Mouse (Mus musculus) common myeloid progenitor, adult 5-6 weeks (primary cell): ENCODE results near the gene Rhobtb3. TPM values are rescaled to one million over a fixed set of nuclear protein-coding genes. Genes with fewer than 3 reads are reported as not detected.

Experiments used
- ATAC-seq: replicated peaks from 2 replicates; pipeline ENCODE4 v1.8.0; 2016; ENCODE audit warnings: low read depth, mild to moderate bottlenecking, moderate TSS enrichment, inconsistent platforms; ENCODE audit not compliant: poor library complexity, severe bottlenecking
- total RNA-seq: library from RNA; stranded (forward); fragments of 200-1000, 187-1606 nt; gene quantifications from 2 replicates; pipeline ENCODE4 v1.2.3, GENCODE M21; 2017

The Rhobtb3 gene
- total RNA-seq: 11.6 and 33.7 TPM in 2 replicates

DNA sequence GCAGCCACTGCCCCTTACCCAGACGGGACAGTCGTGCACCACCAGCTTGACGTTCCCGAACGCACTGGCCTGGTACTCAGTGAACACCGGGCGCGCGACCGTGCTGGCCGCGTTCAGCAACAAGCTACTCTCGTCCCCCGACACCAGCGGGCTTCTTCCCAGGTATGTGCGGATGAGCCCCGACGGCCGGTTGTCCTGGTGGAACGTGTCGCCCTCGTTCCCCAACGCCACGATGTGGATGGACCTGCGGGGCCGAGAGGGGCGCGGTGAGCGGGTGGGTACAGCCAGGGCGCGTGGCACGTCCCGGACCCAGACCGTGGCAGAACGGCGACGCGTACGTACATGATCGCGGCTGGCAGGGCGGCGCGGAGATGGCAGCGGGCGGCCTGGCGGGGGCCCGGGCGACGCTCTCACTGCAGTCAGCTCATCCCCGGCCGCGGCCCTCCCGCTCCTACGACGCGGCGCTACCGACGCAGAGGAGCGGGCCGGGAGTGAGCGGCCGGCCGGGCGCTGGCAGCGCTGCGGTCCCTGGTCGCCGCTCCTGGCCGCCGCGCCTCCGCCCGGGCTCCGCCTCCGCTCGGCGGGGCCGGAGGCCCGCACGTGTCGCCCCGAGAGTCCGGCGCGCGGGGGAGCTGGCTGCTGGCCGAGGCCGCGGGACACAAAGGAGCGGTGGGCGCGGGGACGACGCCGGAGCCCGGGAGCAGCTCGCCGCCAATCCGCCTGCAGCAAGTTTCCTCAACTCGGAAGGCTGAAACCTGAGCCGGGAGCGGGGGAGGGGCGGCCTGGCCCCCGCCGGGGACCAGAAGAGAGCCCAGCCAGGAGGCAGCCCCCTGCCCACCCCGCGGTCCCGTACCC, at the start of gene Rhobtb3:
Rhobtb3 (minus strand) TSS at position 737 of the 855 bp plus-strand sequence.
- ATAC-seq: peak; percentile 61

DNA sequence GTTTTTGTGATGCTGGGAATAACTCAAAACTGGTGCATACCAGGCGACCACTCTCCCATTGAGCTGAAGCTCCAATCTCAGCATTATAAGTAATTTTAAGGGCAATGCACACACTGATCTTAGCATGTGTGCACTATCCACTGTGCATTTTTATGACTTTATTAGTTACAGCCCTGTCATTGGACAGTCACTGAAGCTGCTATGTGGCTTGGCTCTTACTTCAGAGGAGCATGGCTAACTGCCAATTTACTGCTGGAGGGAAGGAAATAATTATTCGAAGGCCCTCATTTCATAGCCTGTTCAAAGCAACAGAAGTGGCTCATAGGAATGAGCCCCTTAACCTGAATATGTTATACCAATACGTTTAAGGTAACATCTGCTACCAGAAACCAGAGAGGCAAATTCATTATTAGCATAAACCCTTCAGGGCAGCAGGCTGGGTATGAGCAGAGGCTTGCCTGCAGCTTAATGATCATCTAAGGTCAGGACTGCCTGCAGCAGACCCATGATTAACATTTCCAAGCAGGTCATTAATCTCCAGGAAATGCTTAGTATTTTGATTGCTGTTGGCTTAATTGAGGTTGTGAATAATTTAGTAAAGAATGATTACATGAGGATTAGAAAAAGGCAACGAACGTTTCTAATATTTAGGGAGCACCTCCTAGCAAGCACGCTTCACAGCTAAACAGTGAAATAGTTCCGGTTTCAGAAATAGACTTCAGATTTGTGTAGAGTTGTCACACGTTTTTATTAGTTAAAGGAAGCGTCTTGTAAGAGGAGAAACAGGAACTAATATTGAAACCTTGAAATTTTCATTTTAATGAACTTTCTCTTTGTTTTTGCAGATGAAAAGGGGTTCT, 48.7 kb upstream of the Rhobtb3 start:
- peak; percentile 71 for ATAC-seq

DNA sequence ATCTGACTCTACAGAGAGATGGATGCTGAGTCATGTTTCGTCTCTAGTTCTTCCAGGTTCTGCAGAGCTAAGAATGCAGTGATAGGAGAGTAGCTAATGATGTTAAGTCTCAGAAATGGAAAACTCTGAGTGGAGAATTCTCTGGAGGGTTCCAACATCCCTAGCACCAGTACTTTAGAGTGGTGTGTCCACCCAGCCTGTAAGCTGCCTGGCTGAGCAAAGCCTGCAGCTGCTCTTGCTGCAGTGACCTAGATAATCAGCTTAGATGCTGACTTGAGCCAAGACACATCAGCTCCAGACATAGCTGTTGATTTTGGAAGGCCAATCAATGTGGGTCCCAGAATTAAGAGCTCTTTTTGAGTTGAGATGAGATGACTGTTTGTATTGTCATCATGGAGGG, 44.4 kb upstream of the Rhobtb3 start:
- ATAC-seq: no peak

DNA sequence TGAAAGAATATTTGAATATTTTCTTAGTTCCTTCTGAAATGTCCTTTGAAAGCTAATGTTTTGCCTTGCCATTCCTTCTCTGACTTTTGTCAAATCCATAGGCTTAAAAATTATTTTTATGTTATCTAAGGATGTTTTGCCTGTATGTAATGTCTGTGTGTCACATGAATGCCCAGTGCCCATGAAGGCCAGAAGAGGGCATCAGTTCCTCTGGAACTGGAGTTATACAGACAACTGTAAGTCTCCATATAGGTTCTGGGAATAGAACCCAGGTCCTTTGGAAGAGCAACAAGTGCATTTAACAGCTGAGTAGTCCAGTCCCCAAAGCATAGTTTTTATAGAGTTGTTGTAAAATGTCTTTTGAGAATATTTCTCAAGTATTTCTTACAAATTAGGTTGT, 38.2 kb upstream of the Rhobtb3 start:
- peak; percentile 54; the same call in 1 of the 2 replicates for ATAC-seq

DNA sequence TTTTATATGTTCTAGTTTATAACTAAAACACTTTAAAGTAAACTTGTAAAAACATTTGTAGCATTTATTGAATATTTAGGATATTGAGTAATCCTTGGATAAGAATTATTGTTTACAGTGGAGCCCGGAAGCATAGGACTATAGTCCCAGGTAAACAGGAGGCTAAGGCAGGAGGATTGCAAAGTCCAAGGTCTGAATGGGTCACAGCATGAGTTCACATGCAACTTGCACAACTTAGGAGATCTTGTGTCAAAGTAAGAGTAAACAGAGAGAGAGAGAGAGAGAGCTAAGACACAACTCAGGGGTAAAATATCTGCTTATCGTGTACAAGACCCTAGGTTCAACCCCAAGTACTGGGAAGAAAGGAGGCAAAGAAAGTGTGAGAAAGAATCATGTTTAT, 32.9 kb upstream of the Rhobtb3 start:
- ATAC-seq: no peak

DNA sequence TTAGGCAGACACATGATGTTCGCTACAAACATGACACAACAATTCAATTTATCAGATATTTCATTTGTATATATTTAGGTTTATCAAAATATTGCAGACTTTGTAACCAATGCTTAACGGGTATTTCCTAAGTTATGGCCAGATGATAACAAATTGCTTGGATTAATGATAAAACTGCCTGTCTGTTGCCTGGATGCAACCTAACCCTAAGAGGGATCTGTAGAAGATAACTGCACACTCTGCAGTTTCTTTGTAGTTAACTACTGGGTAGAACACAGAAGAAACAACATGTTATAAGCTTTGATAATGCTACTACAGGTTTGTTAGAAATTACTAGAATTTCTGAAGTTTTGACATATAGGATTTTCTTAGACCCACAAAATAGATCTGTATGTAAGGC, 32.5 kb upstream of the Rhobtb3 start:
- ATAC-seq: no peak

DNA sequence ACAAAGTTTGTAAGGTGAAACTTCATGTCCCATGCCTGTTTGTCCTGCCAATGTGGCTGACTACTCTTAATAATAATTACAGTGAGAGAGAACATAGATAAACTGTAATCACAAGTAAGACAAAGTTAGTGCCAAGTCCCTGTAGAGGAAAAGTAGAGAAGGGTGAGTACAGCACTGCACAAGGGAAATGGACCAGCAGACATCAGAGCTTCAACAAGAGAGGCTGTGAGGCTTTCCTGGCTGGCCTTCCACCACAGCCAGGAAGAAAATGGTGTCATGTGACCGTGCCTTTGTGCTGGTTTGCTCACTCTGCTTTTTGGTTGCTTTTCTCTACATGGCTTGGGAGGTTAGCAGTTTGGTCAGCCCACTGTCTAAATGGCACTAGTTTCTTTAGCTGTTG, 31.9 kb upstream of the Rhobtb3 start:
- no peak for ATAC-seq

DNA sequence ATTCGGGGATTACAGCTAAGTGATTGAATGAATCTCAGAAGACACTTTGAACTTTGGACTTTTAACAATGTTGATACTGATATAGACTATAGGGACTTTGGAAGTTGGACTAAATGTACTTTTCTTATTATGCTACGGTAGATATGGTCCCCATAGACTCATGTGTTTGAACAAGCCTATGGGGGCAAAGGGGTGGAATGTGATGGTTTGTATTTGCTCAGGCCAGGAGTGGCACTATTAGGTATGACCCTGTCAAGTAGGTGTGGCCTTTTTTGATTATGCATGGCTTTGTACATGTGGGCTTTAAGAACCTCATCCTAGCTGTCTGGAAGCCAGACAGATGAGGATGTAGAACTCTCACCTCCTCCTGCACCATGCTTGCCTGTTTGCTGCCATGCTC, 30.8 kb upstream of the Rhobtb3 start:
- ATAC-seq: no peak

DNA sequence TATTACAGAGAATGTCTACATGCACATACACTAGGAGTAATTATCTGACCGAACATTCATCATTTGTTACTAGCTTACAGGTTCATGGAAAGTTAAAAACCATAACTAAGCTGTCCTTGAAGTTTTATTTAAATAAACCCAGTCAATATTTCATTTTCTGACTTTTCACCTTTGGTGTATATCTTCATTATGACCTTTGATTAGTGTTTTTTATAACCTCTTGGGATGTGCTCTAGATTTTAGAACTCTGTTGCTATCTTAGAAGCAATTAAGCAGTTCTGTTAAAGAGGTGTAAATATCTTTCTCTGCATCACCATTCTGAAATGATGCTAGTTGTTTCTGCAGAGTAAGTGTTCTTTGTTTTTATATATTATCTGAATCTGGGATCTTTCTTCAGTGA, 23.1 kb upstream of the Rhobtb3 start, which contains the start of gene Spata9:
Spata9 (plus strand) TSS at position 301 of the 400 bp plus-strand sequence.
- ATAC-seq: no peak

DNA sequence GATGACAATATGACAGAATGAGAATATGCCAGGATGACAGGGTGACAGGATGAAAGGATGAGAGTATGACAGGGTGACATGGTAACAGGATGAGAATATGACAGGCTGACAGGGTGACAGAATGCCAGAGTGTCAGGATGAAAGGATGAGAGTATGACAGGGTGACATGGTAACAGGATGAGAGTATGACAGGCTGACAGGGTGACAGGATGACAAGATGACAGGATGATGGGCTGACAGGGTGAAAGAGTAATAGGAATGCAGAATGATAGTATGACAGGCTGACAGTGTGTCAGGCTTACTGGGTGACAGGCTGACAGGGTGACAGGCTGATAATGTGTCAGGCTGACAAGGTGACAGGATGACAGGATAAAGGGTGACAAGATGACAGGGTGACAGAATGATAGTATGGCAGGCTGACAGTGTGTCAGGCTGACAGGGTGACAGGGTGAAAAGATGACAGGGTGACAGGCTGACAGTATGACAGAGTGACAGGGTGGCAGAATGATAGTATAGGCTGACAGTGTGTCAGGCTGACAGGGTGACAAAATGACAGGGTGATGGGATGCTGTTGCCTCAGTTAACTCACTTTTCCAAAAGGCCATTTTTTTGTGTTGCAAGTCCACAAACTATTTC, 11.8 kb upstream of the Rhobtb3 start:
- no peak for ATAC-seq

DNA sequence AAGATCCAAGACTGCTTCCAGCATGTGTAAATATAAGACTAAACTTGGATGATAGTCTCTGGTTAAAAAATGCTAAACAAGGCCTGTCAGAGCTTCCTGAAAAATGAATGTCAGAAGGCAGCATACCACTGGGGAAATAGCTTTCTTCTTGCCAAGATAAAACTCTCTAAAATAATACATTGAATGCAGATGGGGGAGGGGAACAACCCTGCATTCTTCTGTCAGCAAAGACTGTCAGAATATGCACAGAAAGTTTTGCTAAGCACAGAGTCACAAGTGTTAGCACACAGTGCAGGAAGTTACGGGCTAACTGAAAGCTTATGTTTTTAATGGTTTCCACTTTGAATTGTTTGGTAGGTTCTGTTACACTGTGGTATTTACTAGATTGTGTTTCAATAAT, 6.6 kb upstream of the Rhobtb3 start:
- peak; percentile 54; the same call in 1 of the 2 replicates for ATAC-seq

DNA sequence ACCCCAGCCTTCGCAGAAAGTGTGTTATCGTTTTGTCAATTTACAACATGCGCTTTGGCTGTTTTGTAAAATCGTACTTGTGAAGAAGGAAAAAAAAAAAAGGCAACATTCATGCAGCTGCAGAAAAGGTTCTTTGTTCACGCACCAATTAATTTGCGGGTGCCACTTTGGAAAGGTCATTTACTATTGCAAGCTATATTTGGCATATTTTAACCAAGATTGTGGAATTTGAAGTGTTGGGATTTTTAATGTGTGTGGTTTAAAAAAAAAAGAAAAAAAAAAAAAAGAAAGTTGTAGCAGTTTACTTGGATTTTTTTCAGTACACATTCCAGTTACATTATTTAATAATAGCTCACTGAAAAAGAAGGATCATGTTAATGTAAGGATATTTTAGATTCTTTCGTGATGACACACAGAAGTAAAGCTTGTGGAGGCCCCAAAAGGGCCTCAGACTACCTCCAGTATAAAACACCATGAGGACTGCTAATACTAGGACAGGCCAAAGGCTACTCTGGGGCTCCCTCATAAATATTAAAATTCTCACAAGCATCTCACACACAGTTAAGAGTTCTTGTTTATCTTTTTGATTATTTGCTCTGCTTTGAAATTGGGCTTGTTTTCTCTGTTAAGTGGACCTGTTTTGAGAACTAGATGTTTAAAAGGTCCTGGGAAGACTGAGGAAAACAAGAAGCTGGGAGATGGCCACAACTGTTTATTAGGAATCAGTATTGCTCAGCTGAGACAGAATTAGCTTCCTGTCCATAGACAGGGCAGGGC, 507 bp upstream of the Rhobtb3 start:
- ATAC-seq: no peak

DNA sequence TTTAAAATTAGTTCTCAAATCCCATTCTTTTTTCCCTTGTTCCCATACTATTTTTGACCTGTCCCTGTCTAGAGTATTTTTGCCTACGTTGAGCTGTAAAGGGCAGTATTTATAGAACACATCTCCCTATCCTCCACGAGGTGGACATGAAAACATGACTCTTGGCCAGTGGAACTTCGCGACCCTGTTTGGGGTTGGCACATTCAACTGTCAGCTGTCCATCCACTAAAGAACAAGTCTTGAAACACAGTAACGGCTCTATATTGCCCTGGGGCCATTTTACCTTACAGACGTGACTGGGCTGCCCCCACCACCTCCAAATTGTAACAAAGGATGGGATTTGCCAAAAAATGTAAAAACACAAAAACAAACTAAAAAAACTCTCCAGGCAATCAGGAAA, 994 bp downstream of the Rhobtb3 start:
- ATAC-seq: no peak

DNA sequence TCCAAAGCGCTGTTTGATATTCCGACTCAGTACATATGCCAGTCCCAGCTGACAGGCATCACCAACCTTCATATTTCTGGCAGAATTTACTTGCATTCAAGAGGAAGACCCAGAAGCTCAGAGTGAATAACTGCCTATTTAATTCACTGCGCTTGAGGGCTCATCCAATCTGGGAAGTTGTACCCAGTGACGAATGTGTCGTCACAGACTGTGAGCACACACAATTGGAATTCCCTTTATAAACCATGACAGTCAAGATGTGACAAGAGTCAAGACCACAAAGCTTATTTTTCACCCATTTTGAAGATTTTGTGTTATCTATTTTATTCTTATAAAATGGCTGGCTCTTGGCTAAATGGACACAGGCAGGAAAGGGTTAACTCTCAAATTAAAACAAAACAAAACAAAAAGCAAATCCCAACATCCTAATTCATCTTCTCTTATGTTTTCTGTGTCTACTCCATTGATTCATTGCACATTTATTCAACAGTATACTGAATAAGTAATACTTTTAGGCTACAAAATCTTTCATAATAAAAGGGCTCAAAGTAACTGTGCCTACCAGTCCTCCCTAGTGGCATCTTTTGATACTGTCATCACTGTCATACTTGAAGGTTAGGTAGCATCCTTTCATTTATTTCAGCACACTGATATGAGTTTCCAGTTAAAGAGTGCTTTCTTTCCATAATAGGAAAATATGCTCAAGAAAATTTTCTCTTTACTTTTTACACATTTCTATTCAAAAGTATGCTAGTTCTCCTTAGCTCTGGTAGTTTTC, 2.0 kb downstream of the Rhobtb3 start:
- no peak for ATAC-seq

DNA sequence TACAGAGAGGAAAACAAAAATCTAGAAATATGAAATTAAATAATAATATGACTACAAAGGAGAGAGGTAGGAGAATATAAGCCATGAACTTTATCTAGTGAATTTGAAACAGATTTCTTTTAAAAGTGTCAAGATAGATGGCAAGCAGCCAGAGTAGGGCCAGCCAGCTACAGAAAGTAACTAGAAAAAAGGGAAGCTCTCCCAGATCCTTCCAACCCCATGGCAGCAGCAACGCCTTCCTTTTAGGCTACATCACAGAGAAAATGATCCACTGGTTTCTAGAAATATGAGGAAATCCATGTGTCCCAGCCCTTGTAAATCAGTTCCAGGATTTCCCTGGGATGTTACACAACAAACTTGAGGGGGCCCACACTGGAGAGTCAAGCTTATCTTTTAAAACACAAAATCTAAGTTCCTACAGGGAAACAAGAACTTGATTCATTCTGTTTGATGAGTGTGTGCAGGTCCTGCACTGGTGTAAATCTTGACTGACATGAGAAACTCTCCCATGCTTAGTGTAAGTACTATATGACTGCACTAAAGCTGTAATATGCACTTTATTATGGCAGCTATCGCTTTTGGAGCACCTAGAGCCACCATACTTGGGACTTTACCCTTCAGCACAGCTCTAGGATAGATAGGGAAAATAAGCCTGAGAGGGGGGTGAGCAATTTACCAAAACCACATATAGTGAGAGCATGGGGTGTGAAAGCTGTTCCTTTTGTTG, 2.8 kb downstream of the Rhobtb3 start:
- peak; percentile 32; the same call in 1 of the 2 replicates for ATAC-seq

DNA sequence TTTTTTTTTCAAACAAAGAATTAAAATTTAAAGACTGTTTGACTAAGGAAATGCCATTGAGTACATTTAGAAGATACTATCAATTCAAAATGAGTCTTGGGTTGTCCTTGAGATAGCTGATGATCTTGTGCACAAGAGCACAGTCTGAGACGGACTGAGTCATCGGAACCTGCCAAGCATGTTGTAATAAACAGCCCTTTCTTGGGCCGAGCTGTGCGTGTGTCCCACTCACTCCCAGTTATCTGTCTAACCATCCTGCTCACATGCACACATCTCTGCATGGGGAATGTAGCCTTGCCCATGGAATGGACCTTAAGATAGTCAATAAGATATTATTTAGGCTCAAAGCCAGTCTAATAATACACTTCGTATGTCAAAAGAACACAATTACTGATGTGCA, 4.9 kb downstream of the Rhobtb3 start:
- ATAC-seq: no peak

DNA sequence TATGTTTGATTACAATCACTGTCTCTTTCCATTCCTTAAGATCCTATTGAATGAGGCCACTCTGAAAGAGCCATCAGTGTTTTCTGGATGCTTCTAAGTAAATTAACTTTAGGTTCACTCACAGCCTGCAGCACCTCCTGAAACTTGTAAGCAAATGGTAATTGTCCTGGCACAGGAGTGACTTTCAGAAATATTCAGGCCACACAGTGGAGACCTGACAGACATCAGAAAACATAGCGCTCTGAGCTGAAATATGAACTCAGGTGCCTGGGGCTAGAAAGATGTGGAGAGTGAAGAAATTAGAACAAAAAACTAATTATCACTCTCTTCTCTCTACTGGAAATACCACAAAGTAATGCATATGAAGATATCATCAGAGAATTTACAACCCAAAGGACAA, 10.4 kb downstream of the Rhobtb3 start:
- ATAC-seq: no peak

DNA sequence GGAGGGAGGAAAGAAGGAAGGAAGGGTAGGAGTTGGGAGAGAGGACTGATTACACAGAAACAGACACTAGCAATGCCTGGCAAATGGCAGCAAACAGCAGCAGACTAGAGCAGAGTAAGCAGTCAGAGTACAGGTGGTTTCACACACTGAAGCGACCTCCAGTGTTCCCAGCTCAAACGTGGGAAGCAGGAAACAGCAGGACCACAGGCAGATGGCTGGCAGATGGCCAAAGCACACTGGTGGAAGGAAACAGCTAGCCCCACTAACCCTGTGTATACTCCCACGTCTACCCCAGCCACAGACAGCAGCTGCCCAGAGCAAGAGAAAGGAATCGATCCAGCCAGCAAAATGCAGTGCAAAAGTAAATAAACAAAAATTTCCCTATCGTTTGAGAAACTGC, 12.7 kb downstream of the Rhobtb3 start:
- ATAC-seq: peak; percentile 56
